Mouse (Mus musculus) monocyte, adult 5-6 weeks (primary cell): ENCODE data around the gene Mfsd4b2. TPM values are rescaled to one million over a fixed set of nuclear protein-coding genes. Genes with fewer than 3 reads are reported as not detected.
A peak's percentile ranks its signal among the peaks of the same experiment; 100 is the strongest.

Experiments used
- ATAC-seq: fragments of 153-309, 156-312 bp; replicated peaks from 2 replicates; pipeline ENCODE4 v1.8.0; 2017; ENCODE audit warnings: mild to moderate bottlenecking; ENCODE audit not compliant: low TSS enrichment, insufficient number of reproducible peaks, severe bottlenecking, poor library complexity, low FRiP score
- total RNA-seq: library from RNA; stranded (forward); fragments of 200-1000, 200-491, 200-594 nt; gene quantifications from 3 replicates; pipeline ENCODE4 v1.2.3, GENCODE M21; 2017

The Mfsd4b2 gene
- total RNA-seq, 1 experiment from 2014 or later = not detected

- peak; percentile 77; the same call in 1 of the 2 replicates for ATAC-seq
Measured at GRCm38 (mm10) chr10:39898874-39899371, 27.8 kb downstream of the Mfsd4b2 start, which contains the start of gene Mfsd4b4. Mfsd4b4 (minus strand) TSS chr10:39899238.

- no peak for ATAC-seq
Measured at GRCm38 (mm10) chr10:39896503-39896902, 30.2 kb downstream of the Mfsd4b2 start.

GRCm38 (mm10) chr10:39893702-39894697, 32.7 kb downstream of the Mfsd4b2 start:
- no peak for ATAC-seq

- no peak for ATAC-seq
Measured at GRCm38 (mm10) chr10:39888621-39889020, 38.1 kb downstream of the Mfsd4b2 start.

Other genes with a start within 250 kb of the Mfsd4b2 start
- 15.5 to 32.1 TPM (median 16.0 TPM) in 3 replicates for gene Rev3l, start 194.8 kb downstream of the Mfsd4b2 start, total RNA-seq
- 0.76 to 2.6 TPM (median 1.7 TPM) in 3 replicates for gene Mfsd4b4, start 27.7 kb downstream of the Mfsd4b2 start, total RNA-seq
- gene Mfsd4b3, start 33.2 kb upstream of the Mfsd4b2 start, total RNA-seq = 1.3 to 1.6 TPM (median 1.4 TPM) in 3 replicates
- gene Mfsd4b5, start 59.7 kb upstream of the Mfsd4b2 start, total RNA-seq = 0.19 to 0.53 TPM in 2 of 3 replicates, not detected in the other
- gene Mfsd4b1, start 98.3 kb upstream of the Mfsd4b2 start, total RNA-seq = not detected in 3 replicates
- gene Slc16a10, start 215.3 kb upstream of the Mfsd4b2 start, total RNA-seq = 19.6 to 23.9 TPM (median 23.2 TPM) in 3 replicates